Mouse (Mus musculus) heart, adult 8-10 months (tissue): ENCODE results near the gene Dmp1. TPM values are rescaled to one million over a fixed set of nuclear protein-coding genes. Genes with fewer than 3 reads are reported as not detected.

Source experiments
- DNase-seq: peaks from one replicate; pipeline ENCODE4 v3.0.0; 2022; ENCODE audit warnings: low spot score
- total RNA-seq, 4 experiments: library from RNA; stranded (reverse); gene quantifications; 2 replicates each; pipeline ENCODE4 v1.2.4; 2022

Gene Dmp1
- not detected for total RNA-seq

GRCm38 (mm10) chr5:104202351-104202750 lies at the start of gene Dmp1:
Dmp1 (plus strand) TSS chr5:104202613.
- DNase-seq: no peak

DNA sequence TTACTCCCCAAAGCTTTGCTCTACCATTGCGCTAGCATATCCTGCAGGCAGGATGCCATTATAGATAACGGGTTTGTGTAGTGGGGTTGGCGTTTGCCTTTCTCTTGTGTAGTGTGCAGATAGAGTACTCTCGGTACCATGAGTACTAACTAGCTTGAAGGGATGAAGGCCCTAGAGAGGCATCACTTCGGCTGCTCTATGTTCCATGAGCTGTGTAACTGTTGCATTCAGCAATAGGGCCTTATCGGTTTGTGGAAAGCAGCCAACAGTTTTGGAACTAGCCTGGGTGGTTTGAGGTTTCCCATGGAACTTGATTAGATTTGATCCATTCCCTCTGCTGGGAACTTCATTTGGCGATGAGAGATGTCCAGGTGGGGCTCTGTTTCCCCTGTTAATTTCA lies 44.7 kb upstream of the Dmp1 start:
- no peak for DNase-seq

- peak; percentile 19 for DNase-seq
Measured at GRCm38 (mm10) chr5:104158332-104159052, 43.9 kb upstream of the Dmp1 start.

- no peak for DNase-seq
Measured at GRCm38 (mm10) chr5:104160581-104160980, 41.8 kb upstream of the Dmp1 start.

GRCm38 (mm10) chr5:104161390-104161789 lies 41.0 kb upstream of the Dmp1 start:
- peak; percentile 77 for DNase-seq

- DNase-seq: no peak
Measured at GRCm38 (mm10) chr5:104163536-104163935, 38.9 kb upstream of the Dmp1 start.

DNA sequence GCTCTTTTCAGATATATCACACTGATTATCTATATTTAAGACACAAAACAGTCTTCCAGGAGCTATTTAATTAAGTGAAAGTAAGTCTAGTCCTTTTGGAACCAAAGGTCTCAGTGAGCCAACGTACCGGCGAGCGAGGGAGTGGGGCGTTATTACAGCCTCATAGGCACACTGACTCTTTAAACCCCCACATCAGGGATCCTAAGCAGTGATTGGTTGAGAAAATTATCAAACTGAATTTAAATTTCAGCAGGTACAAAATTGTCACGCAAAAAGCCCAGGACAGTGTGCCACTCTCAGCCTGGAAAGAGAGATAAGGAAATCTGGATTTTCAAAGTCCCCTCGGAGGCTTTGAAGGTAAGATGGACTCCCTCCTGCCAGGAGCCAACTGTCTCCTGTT lies 32.0 kb upstream of the Dmp1 start, which contains the start of gene Dspp:
Gene Dspp, plus strand, starts transcription at position 301 of the 400 bp plus-strand sequence.
- no peak for DNase-seq

GRCm38 (mm10) chr5:104173094-104173493 lies 29.3 kb upstream of the Dmp1 start:
- no peak for DNase-seq

- no peak for DNase-seq
Measured at GRCm38 (mm10) chr5:104183743-104184142, 18.7 kb upstream of the Dmp1 start.

GRCm38 (mm10) chr5:104187281-104187680 lies 15.1 kb upstream of the Dmp1 start:
- DNase-seq: no peak

DNA sequence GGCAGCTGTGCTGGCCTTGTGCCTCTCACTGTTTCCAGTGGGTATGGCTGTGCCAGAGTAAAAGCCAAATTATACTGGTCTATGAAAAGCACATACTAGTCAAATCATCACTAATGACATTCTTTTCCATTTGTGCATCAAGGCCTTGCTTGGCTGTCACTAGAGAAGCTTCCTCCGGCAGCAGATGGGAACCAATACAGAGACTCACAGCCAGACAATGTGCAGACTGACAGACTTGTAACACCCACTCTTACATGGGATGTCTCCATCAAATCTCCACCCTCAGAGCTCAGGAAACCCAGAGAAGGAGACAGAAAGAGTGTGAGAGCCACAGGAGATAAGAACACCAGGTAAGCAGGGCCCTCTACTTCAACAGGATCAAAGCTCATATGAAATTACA lies 7.3 kb upstream of the Dmp1 start:
- DNase-seq: no peak

DNA sequence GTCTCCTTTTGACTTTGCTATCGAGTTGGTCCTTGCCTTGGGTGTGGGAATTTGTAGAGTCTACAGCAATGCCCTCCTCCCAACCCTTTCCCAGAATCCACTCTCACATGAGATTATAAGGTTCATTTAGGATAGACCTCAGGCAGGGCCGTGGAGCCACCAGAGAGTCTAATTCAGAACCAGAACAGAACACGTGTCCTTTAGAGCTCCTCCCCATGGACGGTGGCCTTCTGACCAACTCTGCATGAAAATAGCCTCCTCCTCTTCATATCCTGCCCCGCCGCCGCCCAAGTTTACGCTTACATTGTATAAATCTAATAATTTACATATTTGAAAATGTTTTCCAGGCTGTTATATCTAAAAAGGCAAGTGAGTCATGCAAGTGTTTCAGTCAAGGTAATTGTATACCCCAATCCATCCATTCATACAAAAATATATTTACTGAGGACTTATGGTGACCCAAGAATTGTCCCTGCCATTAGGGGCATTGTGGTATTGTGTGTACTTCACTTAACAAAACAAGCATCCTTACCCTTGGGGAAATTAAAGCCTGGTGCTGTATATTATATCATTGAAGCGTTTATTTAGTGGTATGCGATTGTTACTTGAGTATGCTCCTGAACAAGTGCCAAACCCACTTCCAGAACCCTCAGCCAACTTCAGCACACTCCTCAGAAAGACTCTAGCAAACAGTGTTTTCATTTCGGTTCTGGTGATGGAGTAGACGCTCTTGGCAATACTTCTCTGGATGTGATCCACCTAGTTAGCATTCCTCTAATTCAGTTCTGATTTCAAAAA lies 1.1 kb upstream of the Dmp1 start:
- no peak for DNase-seq

DNA sequence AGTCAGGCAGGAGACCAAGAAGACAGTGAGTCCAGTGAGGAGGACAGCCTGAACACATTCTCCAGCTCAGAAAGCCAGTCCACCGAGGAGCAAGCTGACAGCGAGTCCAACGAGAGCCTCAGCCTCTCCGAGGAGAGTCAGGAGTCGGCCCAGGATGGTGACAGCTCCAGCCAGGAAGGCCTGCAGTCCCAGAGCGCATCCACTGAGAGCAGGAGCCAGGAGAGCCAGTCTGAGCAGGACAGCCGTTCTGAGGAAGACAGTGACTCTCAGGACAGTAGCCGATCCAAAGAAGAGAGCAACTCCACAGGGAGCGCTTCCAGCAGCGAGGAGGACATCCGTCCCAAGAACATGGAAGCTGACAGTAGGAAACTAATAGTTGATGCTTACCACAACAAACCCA lies 10.1 kb downstream of the Dmp1 start:
- no peak for DNase-seq

GRCm38 (mm10) chr5:104218926-104219325 lies 16.5 kb downstream of the Dmp1 start:
- DNase-seq: peak; percentile 41

DNA sequence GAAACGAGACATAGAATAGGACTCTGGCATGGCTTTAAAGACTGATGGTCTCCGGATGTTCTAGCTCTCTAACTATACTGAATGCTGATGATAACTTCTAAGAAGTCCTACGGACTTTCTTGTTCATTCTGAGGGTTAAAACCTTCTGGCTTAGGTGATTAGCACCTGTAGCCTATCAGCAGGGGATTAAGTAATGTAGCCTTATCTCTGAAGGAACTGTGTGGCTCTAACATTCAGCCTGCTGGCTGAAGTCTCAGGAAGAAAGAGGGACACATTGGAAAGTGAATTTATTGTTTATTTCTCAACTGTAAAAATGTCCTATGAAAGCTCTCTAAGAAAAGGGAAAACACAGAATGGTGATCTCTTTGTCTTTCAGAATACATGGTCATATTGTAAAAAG lies 21.9 kb downstream of the Dmp1 start:
- DNase-seq: no peak

DNA sequence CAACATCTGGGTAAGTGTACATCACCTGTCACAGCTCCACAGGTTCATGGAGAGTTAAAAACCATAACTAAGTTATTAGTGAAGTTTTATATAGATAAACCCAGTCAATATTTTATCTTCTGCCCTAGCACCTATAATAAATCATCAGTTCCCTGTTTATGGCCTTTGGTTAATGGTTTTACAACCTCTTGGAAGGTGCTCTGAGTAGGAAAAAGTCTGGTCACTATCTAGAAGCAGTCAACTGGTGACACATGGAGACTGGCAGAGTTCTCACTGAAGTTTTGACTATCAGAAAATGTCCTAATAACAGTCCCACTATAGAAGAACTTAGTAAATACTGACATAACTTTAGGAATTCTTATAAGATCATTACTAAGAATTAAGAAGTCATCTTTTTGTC lies 22.3 kb downstream of the Dmp1 start:
- DNase-seq: no peak

DNA sequence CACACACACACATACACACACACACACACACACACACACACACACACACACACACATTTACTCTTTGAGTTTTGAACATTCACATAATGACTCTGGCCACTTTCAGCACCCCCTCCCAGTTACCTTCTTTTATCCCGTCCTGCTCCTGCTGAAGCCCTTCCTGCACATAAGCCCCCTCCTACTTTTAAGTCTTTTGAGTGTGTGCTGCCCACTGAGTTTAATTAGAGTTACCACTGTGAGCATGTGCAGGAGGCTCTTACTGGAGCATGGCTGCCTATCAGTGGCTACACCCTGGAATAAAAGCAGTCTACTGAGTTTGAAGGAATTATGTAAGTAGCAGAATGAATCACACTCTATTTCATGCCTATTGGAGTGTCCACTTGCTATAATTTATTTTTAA lies 26.1 kb downstream of the Dmp1 start:
- DNase-seq: no peak

DNA sequence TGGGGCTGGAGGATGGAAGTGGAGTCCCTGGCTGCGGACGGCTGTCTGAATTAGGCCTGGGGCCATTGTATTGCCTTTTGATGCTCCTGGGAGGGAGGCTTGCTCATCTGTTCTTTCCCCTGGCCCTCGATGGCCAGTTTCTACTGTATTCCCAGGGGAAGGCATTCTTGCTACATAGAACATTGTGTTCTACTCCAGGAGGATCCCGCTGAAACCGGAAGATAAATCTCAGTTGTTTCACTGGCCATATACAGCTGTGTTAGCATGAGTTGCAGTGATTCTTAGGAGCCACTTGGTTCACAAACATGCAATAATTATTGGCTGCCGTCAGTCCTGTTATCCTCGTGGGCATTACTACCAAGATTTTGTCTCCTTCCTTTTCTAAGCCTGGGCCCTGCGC lies 34.3 kb downstream of the Dmp1 start:
- peak; percentile 66 for DNase-seq

- DNase-seq: peak; percentile 81
Measured at GRCm38 (mm10) chr5:104239674-104240378, 37.4 kb downstream of the Dmp1 start.

- no peak for DNase-seq
Measured at GRCm38 (mm10) chr5:104244261-104244660, 41.8 kb downstream of the Dmp1 start.

DNA sequence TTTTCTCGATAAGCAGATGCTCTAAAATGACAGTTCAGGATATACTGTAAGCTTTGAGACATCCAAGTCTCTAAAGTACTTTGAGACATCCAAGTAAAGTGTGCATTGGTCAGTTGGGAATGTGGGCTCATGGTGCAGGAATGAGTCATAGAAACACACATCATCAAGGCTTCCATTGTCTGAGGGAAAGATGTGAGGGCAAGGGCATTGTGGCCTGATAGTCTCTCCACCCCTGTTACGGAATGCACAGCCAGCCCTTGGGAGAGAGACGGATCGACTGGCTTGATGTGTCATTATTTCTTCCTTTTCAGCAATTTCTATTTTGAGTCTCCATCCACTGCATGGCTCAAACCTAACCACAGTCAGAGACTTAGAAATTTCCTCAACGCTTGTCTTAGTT lies 49.4 kb downstream of the Dmp1 start:
- DNase-seq: no peak

GRCm38 (mm10) chr5:104256585-104256984 lies 54.2 kb downstream of the Dmp1 start:
- no peak for DNase-seq
